Mouse (Mus musculus) stomach, postnatal 0 days (tissue): ENCODE measurements around the gene Cdc20.

Source experiments
- CTCF ChIP-seq: IDR thresholded peaks from 2 replicates; pipeline ENCODE4 v1.5.1; 2016; ENCODE audit warnings: antibody characterized with exemption, low read depth, mild to moderate bottlenecking, moderate library complexity
- EP300 ChIP-seq: optimal IDR thresholded peaks from 2 replicates; pipeline ENCODE3; 2016; ENCODE audit warnings: antibody characterized with exemption

GRCm38 (mm10) chr4:118396433-118396832 lies 40.7 kb downstream of the Cdc20 start:
- TF ChIP-seq CTCF (no peak), EP300 (no peak)
